16 mouse cellular contexts compared by ENCODE assay signal in genomic region chr9:51637131-51637920, GRCm38 (mm10).
DNase-seq lines count a peak whose midpoint lies in the region; ATAC-seq and TF ChIP-seq lines count a peak whose summit lies in the region.
"Had no signal": no experiment of that assay in that cellular context is flagged by ENCODE, and none has a peak within 500 bp of the region (broad histone marks: within the 10 kb centered on the region; RNA-seq: fewer than 3 reads in every experiment).

No protein-coding gene starts in this region.

- no peak for TF ChIP-seq CTCF in hindbrain, postnatal 0 days (IDR thresholded peaks at IDR 0.05; ENCODE audit: low read depth)

- peak overlapping the region; percentile 52; the same call in 1 of the 2 replicates for H3K27ac ChIP-seq in hindbrain, embryonic 12.5 days
- H3K27ac ChIP-seq in hindbrain, embryonic 11.5 days (ENCODE audit: low read depth, low read length), result no peak overlapping the region
- peak overlapping the region in 1 of 2 experiments; percentile 10; a peak in 3 of 4 replicates for H3K27ac ChIP-seq in heart, embryonic 14.5 days (replicated peaks in 1 of 2; ENCODE audit: control insufficient read depth in 1 of 2, insufficient read depth in 1 of 2, low read depth in 2 of 2, low read length in 2 of 2)
- peak overlapping the region; percentile 56; the same call in 1 of the 2 replicates for H3K27ac ChIP-seq in hindbrain, postnatal 0 days
- no peak overlapping the region for H3K27ac ChIP-seq in intestine, embryonic 16.5 days (ENCODE audit: low read length)
- H3K27ac ChIP-seq: kidney, postnatal 0 days; liver, embryonic 14.5 days had no signal

- ATAC-seq in hindbrain, embryonic 12.5 days (ENCODE audit: low FRiP score), result no peak
- no peak for ATAC-seq in hindbrain, embryonic 11.5 days (ENCODE audit: low FRiP score)
- no peak for ATAC-seq in heart, embryonic 14.5 days (ENCODE audit: insufficient number of reproducible peaks, insufficient read depth, low FRiP score, low read depth)
- ATAC-seq in hindbrain, postnatal 0 days, result no peak
- no peak for ATAC-seq in intestine, embryonic 16.5 days

- H3K4me1 ChIP-seq in hindbrain, embryonic 12.5 days, result no peaks in the 10 kb centered on the region
- no peaks in the 10 kb centered on the region for H3K4me1 ChIP-seq in hindbrain, embryonic 11.5 days (replicated peaks; ENCODE audit: control insufficient read depth, insufficient read depth, low read length)
- H3K4me1 ChIP-seq in heart, embryonic 14.5 days (ENCODE audit: control insufficient read depth in 2 of 2, insufficient read depth in 2 of 2, low read length in 2 of 2), result peaks cover 2 to 14% of the 10 kb centered on the region in 2 experiments; a peak in 3 of 4 replicates
- H3K4me1 ChIP-seq in hindbrain, postnatal 0 days (ENCODE audit: insufficient read depth, low read length), result no peaks in the 10 kb centered on the region
- H3K4me1 ChIP-seq in intestine, embryonic 16.5 days (ENCODE audit: control insufficient read depth, insufficient read depth, low read length), result no peaks in the 10 kb centered on the region

- WGBS in hindbrain, embryonic 12.5 days, result 59% methylated on average over 6 of the region's 6 CpGs
- 70% methylated on average over 6 of the region's 6 CpGs for WGBS in hindbrain, embryonic 11.5 days
- WGBS in heart, embryonic 14.5 days, result 52% methylated on average over 6 of the region's 6 CpGs
- 37% methylated on average over 6 of the region's 6 CpGs for WGBS in hindbrain, postnatal 0 days
- 44% methylated on average over 6 of the region's 6 CpGs for WGBS in intestine, embryonic 16.5 days

- H3K4me2 ChIP-seq in hindbrain, embryonic 12.5 days (replicated peaks), result no peak overlapping the region
- no peak overlapping the region for H3K4me2 ChIP-seq in hindbrain, embryonic 11.5 days (replicated peaks; ENCODE audit: low read depth, low read length)
- H3K4me2 ChIP-seq in heart, embryonic 14.5 days (ENCODE audit: low read length), result 0 out of 2 replicates have a peak overlapping the region, but pooled peaks have one; percentile 16
- H3K4me2 ChIP-seq in hindbrain, postnatal 0 days (ENCODE audit: low read depth, low read length), result no peak overlapping the region
- H3K4me2 ChIP-seq in intestine, embryonic 16.5 days (ENCODE audit: low read depth, low read length), result no peak overlapping the region

- no peaks in the 10 kb centered on the region for H3K36me3 ChIP-seq in hindbrain, embryonic 12.5 days
- no peaks in the 10 kb centered on the region for H3K36me3 ChIP-seq in hindbrain, embryonic 11.5 days (ENCODE audit: control insufficient read depth, insufficient read depth, low read length)
- no peaks in the 10 kb centered on the region for H3K36me3 ChIP-seq in heart, embryonic 14.5 days (ENCODE audit: control insufficient read depth, insufficient read depth, low read length)
- H3K36me3 ChIP-seq in hindbrain, postnatal 0 days (ENCODE audit: insufficient read depth, low read length), result no peaks in the 10 kb centered on the region
- H3K36me3 ChIP-seq in intestine, embryonic 16.5 days (ENCODE audit: control insufficient read depth, insufficient read depth, low read length), result no peaks in the 10 kb centered on the region

- peak; percentile 31 for DNase-seq in cerebellum, postnatal 10 days
- DNase-seq in cerebellum, postnatal 4 days (ENCODE audit: low spot score in 2 of 2), result no peak
- DNase-seq in hindbrain, embryonic 11.5 days (ENCODE audit: low spot score), result no peak
- DNase-seq in hindbrain, postnatal 0 days (ENCODE audit: low spot score), result peak; percentile 62
- DNase-seq in gastrocnemius, postnatal 25 days, result no peak
- DNase-seq: cerebellum, adult 18-20 months; gastrocnemius, postnatal 14 days; layer of hippocampus, adult 9-11 months; lung, postnatal 36 days; right cerebral cortex, postnatal 25 days had no signal

- no peak overlapping the region for H3K4me3 ChIP-seq in hindbrain, embryonic 12.5 days
- no peak overlapping the region for H3K4me3 ChIP-seq in hindbrain, embryonic 11.5 days (ENCODE audit: low read depth, low read length)
- no peak overlapping the region for H3K4me3 ChIP-seq in heart, embryonic 14.5 days (ENCODE audit: control insufficient read depth in 1 of 2, insufficient read depth in 1 of 2, low read depth in 1 of 2, low read length in 2 of 2)
- no peak overlapping the region for H3K4me3 ChIP-seq in hindbrain, postnatal 0 days (ENCODE audit: low read length)
- H3K4me3 ChIP-seq in intestine, embryonic 16.5 days (ENCODE audit: low read length), result no peak overlapping the region

- H3K9ac ChIP-seq in hindbrain, embryonic 12.5 days, result no peak overlapping the region
- no peak overlapping the region for H3K9ac ChIP-seq in hindbrain, embryonic 11.5 days (ENCODE audit: low read depth, low read length)
- H3K9ac ChIP-seq in heart, embryonic 14.5 days (ENCODE audit: low read length), result no peak overlapping the region
- H3K9ac ChIP-seq in hindbrain, postnatal 0 days (replicated peaks; ENCODE audit: low read length), result no peak overlapping the region
- no peak overlapping the region for H3K9ac ChIP-seq in intestine, embryonic 16.5 days (ENCODE audit: low read depth, low read length)
- H3K9ac ChIP-seq: liver, embryonic 14.5 days had no signal

- no peaks in the 10 kb centered on the region for H3K9me3 ChIP-seq in hindbrain, embryonic 12.5 days (replicated peaks)
- no peaks in the 10 kb centered on the region for H3K9me3 ChIP-seq in hindbrain, embryonic 11.5 days (ENCODE audit: control insufficient read depth, low read length)
- H3K9me3 ChIP-seq in heart, embryonic 14.5 days (ENCODE audit: control insufficient read depth, low read length), result no peaks in the 10 kb centered on the region
- no peaks in the 10 kb centered on the region for H3K9me3 ChIP-seq in hindbrain, postnatal 0 days (ENCODE audit: low read length)
- H3K9me3 ChIP-seq in intestine, embryonic 16.5 days (ENCODE audit: control insufficient read depth, low read length), result no peaks in the 10 kb centered on the region

- no peaks in the 10 kb centered on the region for H3K27me3 ChIP-seq in hindbrain, embryonic 12.5 days
- H3K27me3 ChIP-seq in hindbrain, embryonic 11.5 days (ENCODE audit: control insufficient read depth, insufficient read depth, low read length), result no peaks in the 10 kb centered on the region
- no peaks in the 10 kb centered on the region for H3K27me3 ChIP-seq in heart, embryonic 14.5 days (ENCODE audit: control insufficient read depth, insufficient read depth, low read length)
- no peaks in the 10 kb centered on the region for H3K27me3 ChIP-seq in hindbrain, postnatal 0 days (ENCODE audit: insufficient read depth, low read length)
- no peaks in the 10 kb centered on the region for H3K27me3 ChIP-seq in intestine, embryonic 16.5 days (replicated peaks; ENCODE audit: control insufficient read depth, insufficient read depth, low read length)
- H3K27me3 ChIP-seq: CH12.LX had no signal

Comparison
In these comparisons a context has a peak if more than half of its experiments do, and no peak if none do; other contexts are left out.
1. DNase-seq: peak in cerebellum, postnatal 10 days (2 of 2) and hindbrain, postnatal 0 days (single experiment); none in cerebellum, postnatal 4 days (0 of 2), hindbrain, embryonic 11.5 days (single experiment) and gastrocnemius, postnatal 25 days (single experiment).
2. H3K27ac ChIP-seq: peak in hindbrain, embryonic 12.5 days (single experiment) and hindbrain, postnatal 0 days (single experiment); none in hindbrain, embryonic 11.5 days (single experiment) and intestine, embryonic 16.5 days (single experiment).